Mouse (Mus musculus): Measurements from ENCODE around the gene Mon1b. TPM values are rescaled to one million over a fixed set of nuclear protein-coding genes. Genes with fewer than 3 reads are reported as not detected.
A peak's percentile ranks its signal among the peaks of the same experiment; 100 is the strongest.

Gene Mon1b
- polyA plus RNA-seq, 1 experiment from 2014 or later = 13.9 TPM

GRCm38 (mm10) chr8:113688543-113688915, 53.1 kb downstream of the Mon1b start:
- Histone ChIP-seq H3K4me2 (ENCODE audit: low read length) (no peak overlapping the region), H3K27me3 (replicated peaks; ENCODE audit: control insufficient read depth, insufficient read depth, low read length) (no peaks in the 10 kb centered on the region), H3K9ac (replicated peaks; ENCODE audit: low read depth, low read length) (no peak overlapping the region), H3K4me1 (replicated peaks; ENCODE audit: control insufficient read depth, insufficient read depth, low read length) (peaks cover 14% of the 10 kb centered on the region), H3K36me3 (ENCODE audit: control insufficient read depth, insufficient read depth) (no peaks in the 10 kb centered on the region), H3K27ac (ENCODE audit: low read length) (no peak overlapping the region), H3K9me3 (ENCODE audit: control insufficient read depth, low read length) (no peaks in the 10 kb centered on the region), H3K4me3 (replicated peaks; ENCODE audit: low read length) (no peak overlapping the region)
- no peak for ATAC-seq
- WGBS = 82% methylated on average over 8 of the region's 8 CpGs

GRCm38 (mm10) chr8:113691622-113692343, 56.4 kb downstream of the Mon1b start:
- 45% methylated on average over 14 of the region's 14 CpGs for WGBS
- Histone ChIP-seq H3K9ac (replicated peaks; ENCODE audit: low read depth, low read length) (no peak overlapping the region), H3K27ac (ENCODE audit: low read length) (peak overlapping the region; percentile 73), H3K36me3 (ENCODE audit: control insufficient read depth, insufficient read depth) (no peaks in the 10 kb centered on the region), H3K9me3 (ENCODE audit: control insufficient read depth, low read length) (no peaks in the 10 kb centered on the region), H3K4me2 (ENCODE audit: low read length) (peak overlapping the region; percentile 14; the same call in 1 of the 2 replicates), H3K27me3 (replicated peaks; ENCODE audit: control insufficient read depth, insufficient read depth, low read length) (no peaks in the 10 kb centered on the region), H3K4me1 (replicated peaks; ENCODE audit: control insufficient read depth, insufficient read depth, low read length) (peaks cover 14% of the 10 kb centered on the region), H3K4me3 (replicated peaks; ENCODE audit: low read length) (no peak overlapping the region)
- ATAC-seq = peak; percentile 68

Other genes starting within 250 kb of the Mon1b start
- gene Syce1l, start 7.6 kb downstream of the Mon1b start, polyA plus RNA-seq (2015; fragmentation: Nextera tagmentation; extraction: Ambion mirVana) = 0.35 TPM in 1 of 2 replicates, not detected in the other
- gene Adamts18, start 213.2 kb downstream of the Mon1b start, polyA plus RNA-seq (2015; fragmentation: Nextera tagmentation; extraction: Ambion mirVana) = 21.6 and 23.3 TPM in 2 replicates

All from forebrain, embryonic 16.5 days (tissue).